Mouse (Mus musculus): ENCODE results near the gene Olfr1216. TPM values are rescaled to one million over a fixed set of nuclear protein-coding genes. Genes with fewer than 3 reads are reported as not detected.
"Not testable (repeated sequence)": the region's sequence is repeated elsewhere in the genome, so short reads cannot be mapped to it uniquely, and the experiment has no call there.

Gene Olfr1216
- polyA plus RNA-seq (2015; fragmentation: Nextera tagmentation; extraction: Ambion mirVana): not detected in 2 replicates

DNA sequence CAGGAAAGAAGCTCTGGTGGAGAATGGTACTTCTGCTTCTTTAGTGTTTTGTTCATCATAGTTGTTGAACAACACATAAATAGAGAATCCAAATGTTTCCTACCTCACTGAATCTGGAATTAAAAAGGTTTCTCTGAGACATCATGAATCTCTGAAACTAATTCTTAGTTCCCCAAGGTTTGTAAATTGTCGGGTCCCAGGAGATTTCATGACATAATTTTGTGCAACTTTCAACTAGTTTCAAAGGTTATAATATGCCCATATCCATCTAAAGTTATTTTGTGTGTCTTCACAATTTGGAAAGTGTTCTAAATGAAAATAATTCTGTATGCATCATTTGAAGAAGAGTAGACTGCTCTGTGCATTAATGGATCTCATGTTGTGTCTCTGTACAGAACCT is at the start of gene Olfr1216:
Gene Olfr1216, minus strand, starts transcription at position 101 of the 400 bp plus-strand sequence.
- Histone ChIP-seq H3K9me3 (ENCODE audit: control insufficient read depth, low read length) (no peaks in the 10 kb centered on the region), H3K4me2 (ENCODE audit: low read depth, low read length) (no peak within 1 kb of the TSS), H3K36me3 (ENCODE audit: control insufficient read depth, insufficient read depth, low read length) (no peaks in the 10 kb centered on the region), H3K9ac (ENCODE audit: low read length) (no peak within 1 kb of the TSS), H3K4me3 (ENCODE audit: low read length) (no peak within 1 kb of the TSS), H3K27me3 (ENCODE audit: control insufficient read depth, insufficient read depth, low read depth, low read length) (no peaks in the 10 kb centered on the region), H3K4me1 (replicated peaks; ENCODE audit: control insufficient read depth, insufficient read depth, low read length) (no peaks in the 10 kb centered on the region), H3K27ac (ENCODE audit: low read length) (no peak within 1 kb of the TSS)
- 69% methylated on average over 1 of the region's 1 CpGs for WGBS
- no peak for ATAC-seq (ENCODE audit: low read depth)

DNA sequence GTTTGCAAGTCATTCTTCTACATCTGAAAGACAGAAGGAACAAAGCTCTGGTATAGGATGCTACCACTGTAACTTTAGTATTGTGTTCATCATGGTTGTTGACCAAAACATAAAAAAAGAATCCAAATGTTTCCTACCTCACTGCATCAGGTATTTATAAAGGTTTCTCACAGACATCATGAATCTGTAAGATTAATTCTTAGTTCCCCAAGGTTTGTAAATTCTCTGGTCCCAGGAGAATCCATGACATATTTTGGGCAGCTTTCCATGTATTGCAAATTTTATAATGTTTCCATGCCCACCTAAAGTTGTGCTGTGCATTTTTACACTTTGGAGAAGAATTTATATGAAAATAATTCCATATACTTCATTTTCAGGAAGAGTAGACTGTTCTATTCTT is 42.9 kb upstream of the Olfr1216 start, which contains the start of gene Olfr1218:
Gene Olfr1218, minus strand, starts transcription at position 101 of the 400 bp plus-strand sequence.
- no peaks in the 10 kb centered on the region for H3K36me3 ChIP-seq (ENCODE audit: control insufficient read depth, insufficient read depth, low read length)
- no peaks in the 10 kb centered on the region for H3K9me3 ChIP-seq (ENCODE audit: control insufficient read depth, low read length)
- no peak within 1 kb of the TSS for H3K4me2 ChIP-seq (ENCODE audit: low read depth, low read length)
- H3K9ac ChIP-seq (ENCODE audit: low read length): no peak within 1 kb of the TSS
- H3K4me3 ChIP-seq (ENCODE audit: low read length): no peak within 1 kb of the TSS
- no peak within 1 kb of the TSS for H3K27ac ChIP-seq (ENCODE audit: low read length)
- no peaks in the 10 kb centered on the region for H3K27me3 ChIP-seq (ENCODE audit: control insufficient read depth, insufficient read depth, low read depth, low read length)
- no peaks in the 10 kb centered on the region for H3K4me1 ChIP-seq (replicated peaks; ENCODE audit: control insufficient read depth, insufficient read depth, low read length)
- ATAC-seq (ENCODE audit: low read depth): no peak

DNA sequence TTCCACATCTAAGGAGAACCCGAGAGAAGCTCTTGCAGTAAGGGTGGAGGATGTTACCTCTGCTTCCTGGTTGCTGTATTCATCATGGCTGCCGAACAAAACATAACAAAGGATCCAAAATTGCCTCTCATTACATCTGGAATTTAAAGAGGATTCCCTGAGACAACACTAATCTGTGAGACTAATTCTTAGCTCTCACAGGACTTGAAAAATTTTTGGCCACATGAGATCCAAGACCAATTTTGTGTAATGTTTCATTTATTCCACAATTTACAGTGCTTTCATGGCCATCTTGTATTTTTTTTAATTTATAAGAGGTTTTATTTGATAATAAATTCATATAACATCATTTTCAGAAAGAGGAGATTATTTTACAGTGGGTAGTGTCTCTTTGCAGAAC is 13.8 kb upstream of the Olfr1216 start, which contains the start of gene Olfr1217:
Gene Olfr1217, minus strand, starts transcription at position 101 of the 400 bp plus-strand sequence.
- Histone ChIP-seq H3K4me1 (replicated peaks; ENCODE audit: control insufficient read depth, insufficient read depth, low read length) (no peaks in the 10 kb centered on the region), H3K4me2 (ENCODE audit: low read depth, low read length) (no peak within 1 kb of the TSS), H3K36me3 (ENCODE audit: control insufficient read depth, insufficient read depth, low read length) (no peaks in the 10 kb centered on the region), H3K4me3 (ENCODE audit: low read length) (no peak within 1 kb of the TSS), H3K27ac (ENCODE audit: low read length) (no peak within 1 kb of the TSS), H3K9ac (ENCODE audit: low read length) (no peak within 1 kb of the TSS), H3K9me3 (ENCODE audit: control insufficient read depth, low read length) (no peaks in the 10 kb centered on the region), H3K27me3 (ENCODE audit: control insufficient read depth, insufficient read depth, low read depth, low read length) (no peaks in the 10 kb centered on the region)
- no peak for ATAC-seq (ENCODE audit: low read depth)
- WGBS: 50% methylated on average over 2 of the region's 2 CpGs

DNA sequence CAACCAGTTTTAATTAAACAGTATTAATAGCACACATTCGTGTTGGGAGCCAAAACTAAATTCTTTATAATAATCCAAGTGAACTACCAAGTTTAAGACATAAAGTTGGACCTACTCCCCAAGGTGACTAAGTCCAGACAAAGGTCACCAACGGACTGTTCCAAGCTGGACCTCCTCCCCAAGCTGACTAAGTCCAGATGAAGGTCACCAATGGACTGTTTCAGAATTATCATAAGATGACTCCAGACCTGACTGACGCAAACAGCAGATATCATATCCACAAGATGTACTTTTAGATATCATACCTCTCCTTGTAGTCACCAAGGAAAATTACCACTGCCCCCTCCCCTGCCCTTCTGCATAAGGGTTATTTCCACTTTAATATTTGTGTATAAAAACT is 3.3 kb upstream of the Olfr1216 start:
- H3K4me1 ChIP-seq (replicated peaks; ENCODE audit: control insufficient read depth, insufficient read depth, low read length); H3K4me2 ChIP-seq (ENCODE audit: low read depth, low read length); ATAC-seq (ENCODE audit: low read depth); H3K9me3 ChIP-seq (ENCODE audit: control insufficient read depth, low read length); H3K4me3 ChIP-seq (ENCODE audit: low read length); H3K27me3 ChIP-seq (ENCODE audit: control insufficient read depth, insufficient read depth, low read depth, low read length); H3K9ac ChIP-seq (ENCODE audit: low read length); H3K36me3 ChIP-seq (ENCODE audit: control insufficient read depth, insufficient read depth, low read length); H3K27ac ChIP-seq (ENCODE audit: low read length): not testable (repeated sequence)
- 60% methylated on average over 3 of the region's 3 CpGs for WGBS

DNA sequence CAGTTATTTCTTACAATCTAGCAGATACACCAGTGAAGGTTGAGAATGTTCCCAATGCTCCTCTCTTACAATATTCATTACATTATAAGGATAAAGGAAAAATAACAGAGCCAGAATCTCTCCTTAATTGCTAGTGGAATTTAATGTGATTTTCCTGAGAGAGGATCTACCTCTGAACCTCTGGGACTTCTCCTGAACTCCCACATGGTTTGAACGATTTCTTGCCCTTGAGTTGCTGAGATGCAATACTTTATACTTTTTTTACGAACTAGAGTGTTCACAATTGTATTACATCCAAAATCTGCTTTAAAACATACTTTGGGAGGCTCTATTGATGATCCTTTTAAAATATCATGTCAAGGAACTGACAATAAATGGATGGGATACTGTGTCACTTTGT is 11.3 kb downstream of the Olfr1216 start, which contains the start of gene Olfr1215:
Gene Olfr1215, minus strand, starts transcription at position 101 of the 400 bp plus-strand sequence.
- Histone ChIP-seq H3K4me2 (ENCODE audit: low read depth, low read length) (no peak within 1 kb of the TSS), H3K4me1 (replicated peaks; ENCODE audit: control insufficient read depth, insufficient read depth, low read length) (no peaks in the 10 kb centered on the region), H3K27me3 (ENCODE audit: control insufficient read depth, insufficient read depth, low read depth, low read length) (no peaks in the 10 kb centered on the region), H3K4me3 (ENCODE audit: low read length) (no peak within 1 kb of the TSS), H3K27ac (ENCODE audit: low read length) (no peak within 1 kb of the TSS), H3K36me3 (ENCODE audit: control insufficient read depth, insufficient read depth, low read length) (no peaks in the 10 kb centered on the region), H3K9me3 (ENCODE audit: control insufficient read depth, low read length) (no peaks in the 10 kb centered on the region), H3K9ac (ENCODE audit: low read length) (no peak within 1 kb of the TSS)
- 52% methylated on average over 2 of the region's 2 CpGs for WGBS
- no peak for ATAC-seq (ENCODE audit: low read depth)

DNA sequence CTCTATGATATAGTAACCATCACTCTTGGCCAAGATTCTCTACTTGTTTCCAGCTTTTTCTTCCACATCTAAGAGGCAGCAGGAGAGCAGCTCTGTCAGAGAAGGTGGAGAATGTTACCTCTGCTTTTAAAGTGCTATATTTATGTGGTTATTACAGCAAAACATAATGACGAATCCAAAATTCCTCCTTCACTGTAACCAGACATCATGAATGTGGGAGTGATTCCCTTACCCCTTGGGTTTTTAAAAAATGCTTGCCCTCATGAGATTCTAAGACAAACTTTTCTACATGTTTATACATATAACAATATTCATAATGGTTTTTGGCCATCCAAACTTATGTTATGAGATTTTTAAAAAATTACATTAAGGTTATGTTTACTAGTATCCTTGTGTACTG is 25.6 kb downstream of the Olfr1216 start, which contains the start of gene Olfr1214:
Gene Olfr1214, minus strand, starts transcription at position 101 of the 400 bp plus-strand sequence.
- Histone ChIP-seq H3K9ac (ENCODE audit: low read length) (no peak within 1 kb of the TSS), H3K9me3 (ENCODE audit: control insufficient read depth, low read length) (no peaks in the 10 kb centered on the region), H3K27me3 (ENCODE audit: control insufficient read depth, insufficient read depth, low read depth, low read length) (no peaks in the 10 kb centered on the region), H3K4me2 (ENCODE audit: low read depth, low read length) (no peak within 1 kb of the TSS), H3K27ac (ENCODE audit: low read length) (no peak within 1 kb of the TSS), H3K36me3 (ENCODE audit: control insufficient read depth, insufficient read depth, low read length) (no peaks in the 10 kb centered on the region), H3K4me3 (ENCODE audit: low read length) (no peak within 1 kb of the TSS), H3K4me1 (replicated peaks; ENCODE audit: control insufficient read depth, insufficient read depth, low read length) (no peaks in the 10 kb centered on the region)
- no peak for ATAC-seq (ENCODE audit: low read depth)
- 85% methylated on average over 1 of the region's 1 CpGs for WGBS

DNA sequence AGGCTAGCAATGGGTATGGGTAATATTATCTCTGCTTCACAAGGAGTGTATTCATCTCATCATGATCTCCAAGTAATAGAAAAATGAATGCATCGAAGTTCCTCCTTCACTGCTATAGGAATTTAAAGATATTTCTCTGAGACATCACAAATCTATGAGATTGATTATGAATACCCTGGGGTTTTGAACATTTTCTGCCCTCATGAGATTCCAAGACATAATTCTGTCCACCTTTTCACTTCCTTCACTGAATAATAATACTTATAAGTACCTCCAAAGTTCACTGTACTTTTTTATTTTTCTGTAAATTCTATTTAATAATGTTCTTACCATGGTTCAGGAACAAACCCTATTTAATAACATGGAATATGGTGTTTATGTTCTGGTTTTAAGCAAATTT is 38.0 kb downstream of the Olfr1216 start, which contains the start of gene Gm13762:
Gene Gm13762, minus strand, starts transcription at position 101 of the 400 bp plus-strand sequence.
- Histone ChIP-seq H3K27me3 (ENCODE audit: control insufficient read depth, insufficient read depth, low read depth, low read length) (no peaks in the 10 kb centered on the region), H3K9me3 (ENCODE audit: control insufficient read depth, low read length) (no peaks in the 10 kb centered on the region)
- WGBS: 69% methylated on average over 1 of the region's 1 CpGs

More for the DNA sequence above, 38.0 kb downstream of the Olfr1216 start, which contains the start of gene Gm13762:
- Histone ChIP-seq H3K36me3 (ENCODE audit: control insufficient read depth, insufficient read depth, low read length) (no peaks in the 10 kb centered on the region), H3K9ac (ENCODE audit: low read length) (no peak within 1 kb of the TSS), H3K4me1 (replicated peaks; ENCODE audit: control insufficient read depth, insufficient read depth, low read length) (no peaks in the 10 kb centered on the region), H3K4me2 (ENCODE audit: low read depth, low read length) (no peak within 1 kb of the TSS), H3K27ac (ENCODE audit: low read length) (no peak within 1 kb of the TSS), H3K4me3 (ENCODE audit: low read length) (no peak within 1 kb of the TSS)
- ATAC-seq (ENCODE audit: low read depth): no peak

Other genes starting within 250 kb of the Olfr1216 start
- not detected in 2 replicates for gene Olfr1200, start 247.9 kb downstream of the Olfr1216 start, polyA plus RNA-seq (2015; fragmentation: Nextera tagmentation; extraction: Ambion mirVana)
- gene Olfr1201, start 225.3 kb downstream of the Olfr1216 start, polyA plus RNA-seq (2015; fragmentation: Nextera tagmentation; extraction: Ambion mirVana): not detected in 2 replicates
- gene Olfr1202, start 203.8 kb downstream of the Olfr1216 start, polyA plus RNA-seq (2015; fragmentation: Nextera tagmentation; extraction: Ambion mirVana): not detected in 2 replicates
- not detected in 2 replicates for gene Olfr1205, start 188.6 kb downstream of the Olfr1216 start, polyA plus RNA-seq (2015; fragmentation: Nextera tagmentation; extraction: Ambion mirVana)
- not detected in 2 replicates for gene Olfr1204, start 169.0 kb downstream of the Olfr1216 start, polyA plus RNA-seq (2015; fragmentation: Nextera tagmentation; extraction: Ambion mirVana)
- gene Olfr1206, start 155.1 kb downstream of the Olfr1216 start, polyA plus RNA-seq (2015; fragmentation: Nextera tagmentation; extraction: Ambion mirVana): not detected in 2 replicates
- gene Olfr1208, start 116.0 kb downstream of the Olfr1216 start, polyA plus RNA-seq (2015; fragmentation: Nextera tagmentation; extraction: Ambion mirVana): not detected in 2 replicates
- not detected in 2 replicates for gene Olfr1209, start 103.2 kb downstream of the Olfr1216 start, polyA plus RNA-seq (2015; fragmentation: Nextera tagmentation; extraction: Ambion mirVana)
- gene Olfr1211, start 80.2 kb downstream of the Olfr1216 start, polyA plus RNA-seq (2015; fragmentation: Nextera tagmentation; extraction: Ambion mirVana): not detected in 2 replicates
- not detected in 2 replicates for gene Olfr1212, start 64.4 kb downstream of the Olfr1216 start, polyA plus RNA-seq (2015; fragmentation: Nextera tagmentation; extraction: Ambion mirVana)
- not detected in 2 replicates for gene Gm13762, start 38.1 kb downstream of the Olfr1216 start, polyA plus RNA-seq (2015; fragmentation: Nextera tagmentation; extraction: Ambion mirVana)
- gene Olfr1214, start 25.7 kb downstream of the Olfr1216 start, polyA plus RNA-seq (2015; fragmentation: Nextera tagmentation; extraction: Ambion mirVana): not detected in 2 replicates
- gene Olfr1215, start 11.4 kb downstream of the Olfr1216 start, polyA plus RNA-seq (2015; fragmentation: Nextera tagmentation; extraction: Ambion mirVana): not detected in 2 replicates
- not detected in 2 replicates for gene Olfr1217, start 13.7 kb upstream of the Olfr1216 start, polyA plus RNA-seq (2015; fragmentation: Nextera tagmentation; extraction: Ambion mirVana)
- not detected in 2 replicates for gene Olfr1218, start 42.8 kb upstream of the Olfr1216 start, polyA plus RNA-seq (2015; fragmentation: Nextera tagmentation; extraction: Ambion mirVana)
- not detected in 2 replicates for gene Olfr1219, start 65.2 kb upstream of the Olfr1216 start, polyA plus RNA-seq (2015; fragmentation: Nextera tagmentation; extraction: Ambion mirVana)
- gene Olfr1220, start 88.5 kb upstream of the Olfr1216 start, polyA plus RNA-seq (2015; fragmentation: Nextera tagmentation; extraction: Ambion mirVana): not detected in 2 replicates
- not detected in 2 replicates for gene Olfr1221, start 98.9 kb upstream of the Olfr1216 start, polyA plus RNA-seq (2015; fragmentation: Nextera tagmentation; extraction: Ambion mirVana)
- gene Olfr1222, start 114.7 kb upstream of the Olfr1216 start, polyA plus RNA-seq (2015; fragmentation: Nextera tagmentation; extraction: Ambion mirVana): not detected in 2 replicates
- gene Olfr1223, start 133.2 kb upstream of the Olfr1216 start, polyA plus RNA-seq (2015; fragmentation: Nextera tagmentation; extraction: Ambion mirVana): not detected in 2 replicates
- gene Olfr1224-ps1, start 145.8 kb upstream of the Olfr1216 start, polyA plus RNA-seq (2015; fragmentation: Nextera tagmentation; extraction: Ambion mirVana): not detected in 2 replicates
- gene Olfr1225, start 156.3 kb upstream of the Olfr1216 start, polyA plus RNA-seq (2015; fragmentation: Nextera tagmentation; extraction: Ambion mirVana): not detected in 2 replicates
- not detected in 2 replicates for gene Olfr1226, start 181.7 kb upstream of the Olfr1216 start, polyA plus RNA-seq (2015; fragmentation: Nextera tagmentation; extraction: Ambion mirVana)
- gene Olfr1228, start 235.7 kb upstream of the Olfr1216 start, polyA plus RNA-seq (2015; fragmentation: Nextera tagmentation; extraction: Ambion mirVana): not detected in 2 replicates